Mouse (Mus musculus): ENCODE measurements around the gene Dpm2. TPM values are rescaled to one million over a fixed set of nuclear protein-coding genes. Genes with fewer than 3 reads are reported as not detected.
A peak's percentile ranks its signal among the peaks of the same experiment; 100 is the strongest.

The Dpm2 gene
- polyA plus RNA-seq, 1 experiment = 54.8 TPM

DNA sequence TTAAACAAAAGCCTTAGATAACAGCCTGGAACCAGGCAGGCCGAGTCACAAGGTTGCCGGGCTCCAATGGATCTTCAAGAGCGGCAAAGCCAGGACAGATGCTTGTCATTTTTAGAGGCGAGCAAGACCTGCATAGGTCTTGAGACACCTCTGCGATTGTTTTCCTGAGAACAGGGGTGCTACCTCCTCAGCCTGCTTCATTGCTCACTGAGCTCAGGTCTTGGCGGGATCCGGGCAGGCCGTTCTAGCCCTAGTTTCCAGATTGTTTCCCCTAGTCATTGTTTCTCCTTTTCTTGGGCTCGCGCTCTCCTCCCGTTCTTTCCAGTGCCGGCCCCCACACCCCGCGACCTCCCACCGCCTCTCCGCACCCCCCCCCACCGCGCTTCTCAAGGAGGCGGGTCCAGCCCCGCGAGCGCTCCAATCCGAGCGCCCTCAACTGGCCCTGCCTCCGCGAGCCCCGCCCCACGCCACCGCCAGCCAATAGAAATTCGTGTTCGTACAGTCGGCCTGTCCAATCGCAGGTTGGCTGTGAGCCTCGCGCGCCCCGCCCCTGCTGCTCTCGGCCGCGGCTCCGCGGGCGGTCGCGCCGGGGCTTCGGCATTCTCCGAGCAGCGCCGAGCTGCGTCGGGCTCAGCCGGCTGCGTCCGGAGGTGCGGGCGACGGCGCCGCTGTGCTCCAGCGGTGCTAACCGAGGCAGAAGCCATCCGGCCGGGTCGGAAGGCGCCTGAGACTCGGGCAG, 35.8 kb upstream of the Dpm2 start, which contains the start of gene Fam102a:
Gene Fam102a, plus strand, starts transcription at position 600 of the 739 bp plus-strand sequence.
- Histone ChIP-seq H3K27ac (ENCODE audit: control insufficient read depth, insufficient read depth, low read depth, low read length, poor library complexity) (peak within 1 kb of the TSS; percentile 96), H3K4me1 (ENCODE audit: control insufficient read depth, insufficient read depth, low read length) (peaks cover 5% of the 10 kb centered on the region), H3K4me3 (replicated peaks; ENCODE audit: control insufficient read depth, low read depth, low read length) (peak within 1 kb of the TSS; percentile 76)
- WGBS = under 1% methylated on average over 67 of the region's 67 CpGs
- no peak for TF ChIP-seq CTCF (IDR thresholded peaks at IDR 0.05; ENCODE audit: control insufficient read depth, insufficient read depth, low read length)
- peak; percentile 64; the same call in 1 of the 2 replicates for TF ChIP-seq POLR2A (IDR thresholded peaks at IDR 0.05; ENCODE audit: borderline replicate concordance, control insufficient read depth, low read depth, low read length)

DNA sequence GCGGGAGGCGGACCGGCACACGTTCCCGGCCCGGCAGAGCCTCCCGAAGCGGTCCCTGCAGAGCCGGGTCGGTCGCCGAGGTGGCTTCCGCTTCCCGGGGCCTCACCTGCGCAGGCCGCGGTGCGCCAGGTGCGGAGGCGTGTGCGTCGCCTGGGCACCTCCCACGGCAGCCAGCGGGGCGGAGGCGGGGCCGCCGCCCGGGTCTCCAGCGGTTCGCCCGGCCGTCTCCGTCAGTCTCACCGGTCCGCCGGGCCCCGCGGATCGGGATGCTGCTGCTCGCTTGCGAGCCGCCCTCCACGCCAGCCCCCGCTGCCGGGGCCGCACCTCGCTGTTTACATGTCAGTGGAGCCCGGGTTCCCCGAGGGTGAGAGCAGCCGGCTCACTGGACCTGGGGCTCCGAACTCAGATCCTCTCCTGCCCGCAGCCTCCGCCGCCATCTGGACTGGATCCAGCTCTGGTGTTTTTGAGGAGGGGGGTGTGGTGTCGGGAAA, 35.1 kb upstream of the Dpm2 start:
- Histone ChIP-seq H3K27ac (ENCODE audit: control insufficient read depth, insufficient read depth, low read depth, low read length, poor library complexity) (peak overlapping the region; percentile 96), H3K4me1 (ENCODE audit: control insufficient read depth, insufficient read depth, low read length) (peaks cover 5% of the 10 kb centered on the region), H3K4me3 (replicated peaks; ENCODE audit: control insufficient read depth, low read depth, low read length) (peak overlapping the region; percentile 76)
- under 1% methylated on average over 56 of the region's 56 CpGs for WGBS
- TF ChIP-seq POLR2A (IDR thresholded peaks at IDR 0.05; ENCODE audit: borderline replicate concordance, control insufficient read depth, low read depth, low read length) (no peak), CTCF (IDR thresholded peaks at IDR 0.05; ENCODE audit: control insufficient read depth, insufficient read depth, low read length) (no peak)

DNA sequence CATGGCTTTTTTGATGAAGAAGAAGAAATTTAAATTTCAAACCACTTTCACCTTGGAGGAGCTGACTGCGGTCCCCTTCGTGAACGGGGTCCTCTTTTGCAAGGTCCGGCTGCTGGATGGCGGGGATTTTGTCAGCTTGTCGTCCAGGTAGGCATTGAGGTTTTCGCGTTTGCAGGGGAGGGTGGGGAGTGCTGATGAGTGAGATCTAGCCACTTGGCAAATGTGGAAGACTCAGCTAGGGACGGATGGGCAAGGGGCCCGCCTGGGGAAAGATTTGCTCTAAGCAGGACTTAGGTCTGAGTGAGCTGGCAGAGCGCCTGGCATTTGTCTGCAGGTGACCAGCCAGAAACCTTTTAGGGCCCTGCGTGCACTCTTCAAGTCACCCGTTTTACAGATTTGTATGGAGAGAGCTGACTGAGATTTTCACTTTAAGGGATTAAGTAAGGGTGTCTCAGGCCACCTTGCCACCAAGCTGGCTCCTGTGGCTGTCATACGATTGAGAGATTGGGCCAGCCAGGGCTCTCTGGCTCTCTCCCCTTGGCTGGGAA, 34.5 kb upstream of the Dpm2 start:
- peaks cover 5% of the 10 kb centered on the region for H3K4me1 ChIP-seq (ENCODE audit: control insufficient read depth, insufficient read depth, low read length)
- 3% methylated on average over 14 of the region's 14 CpGs for WGBS
- TF ChIP-seq POLR2A (IDR thresholded peaks at IDR 0.05; ENCODE audit: borderline replicate concordance, control insufficient read depth, low read depth, low read length) (no peak), CTCF (IDR thresholded peaks at IDR 0.05; ENCODE audit: control insufficient read depth, insufficient read depth, low read length) (no peak)
- H3K27ac ChIP-seq (ENCODE audit: control insufficient read depth, insufficient read depth, low read depth, low read length, poor library complexity) = peak overlapping the region; percentile 96
- H3K4me3 ChIP-seq (replicated peaks; ENCODE audit: control insufficient read depth, low read depth, low read length) = peak overlapping the region; percentile 69

DNA sequence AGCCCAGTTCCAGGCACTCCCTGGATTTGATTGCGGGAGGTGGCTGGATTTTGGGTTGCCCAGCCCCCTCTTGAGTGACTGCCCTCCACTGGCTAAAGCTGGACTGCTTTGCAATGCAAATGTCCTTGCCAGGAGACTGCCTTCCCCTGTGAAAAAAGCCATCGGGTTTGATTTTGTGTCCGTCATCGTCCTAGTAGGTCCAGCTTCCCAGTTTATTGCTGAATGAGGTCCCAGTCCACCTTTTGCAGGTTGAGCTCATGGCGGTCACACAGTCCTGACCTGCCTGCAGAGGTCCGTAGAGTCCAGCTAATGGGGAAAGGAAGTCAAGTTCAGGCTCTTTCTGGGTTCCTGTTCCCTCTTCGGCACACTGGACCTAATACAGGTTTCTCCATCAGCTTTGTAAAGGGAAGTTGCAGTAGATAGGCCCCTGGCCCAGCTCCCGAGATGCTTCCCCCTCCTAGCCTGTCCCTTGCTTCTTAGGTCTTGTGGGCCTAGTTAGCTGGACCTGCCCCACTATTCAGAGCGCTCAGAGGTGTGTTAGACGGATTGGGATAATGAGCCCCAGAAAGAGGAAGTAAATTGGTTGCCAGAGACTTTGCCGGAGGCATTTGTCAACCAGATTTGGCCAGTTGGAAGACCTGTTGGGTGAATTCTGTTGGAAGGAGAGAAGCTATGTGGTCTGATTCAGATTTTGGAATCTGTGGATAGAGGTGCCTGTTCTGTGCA, 33.9 kb upstream of the Dpm2 start:
- H3K4me3 ChIP-seq (replicated peaks; ENCODE audit: control insufficient read depth, low read depth, low read length) = peak overlapping the region; percentile 69
- TF ChIP-seq POLR2A (IDR thresholded peaks at IDR 0.05; ENCODE audit: borderline replicate concordance, control insufficient read depth, low read depth, low read length) = no peak
- peak; percentile 59 for TF ChIP-seq CTCF (IDR thresholded peaks at IDR 0.05; ENCODE audit: control insufficient read depth, insufficient read depth, low read length)
- H3K27ac ChIP-seq (ENCODE audit: control insufficient read depth, insufficient read depth, low read depth, low read length, poor library complexity) = peak overlapping the region; percentile 96
- peaks cover 5% of the 10 kb centered on the region for H3K4me1 ChIP-seq (ENCODE audit: control insufficient read depth, insufficient read depth, low read length)
- WGBS = 1% methylated on average over 11 of the region's 11 CpGs

DNA sequence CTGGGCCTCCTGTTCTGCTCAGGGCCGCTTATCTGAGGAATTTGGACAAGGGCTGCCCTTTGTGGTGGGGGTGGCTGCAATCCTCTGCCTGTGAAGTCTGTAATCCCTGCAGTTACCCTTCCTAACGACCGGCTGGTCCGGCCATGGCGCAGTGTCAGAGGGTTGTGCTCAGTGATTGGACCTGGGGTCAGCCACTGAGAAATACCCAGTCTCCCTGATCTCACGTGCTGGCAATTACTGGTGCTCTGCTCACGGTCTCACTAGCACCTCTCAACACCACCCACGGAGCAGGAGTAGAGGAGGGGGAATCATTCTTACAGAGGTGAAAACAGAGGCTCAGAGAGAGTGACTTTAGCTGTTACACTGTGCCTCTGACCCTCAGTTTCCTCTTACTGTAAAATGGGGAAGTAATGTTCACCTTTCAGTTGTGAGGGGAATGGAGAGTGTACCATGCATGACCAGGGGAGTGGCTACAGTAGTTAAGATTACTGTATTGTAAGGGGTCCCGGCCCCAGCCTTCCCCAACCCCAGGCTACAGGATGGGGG, 33.2 kb upstream of the Dpm2 start:
- peak overlapping the region; percentile 96 for H3K27ac ChIP-seq (ENCODE audit: control insufficient read depth, insufficient read depth, low read depth, low read length, poor library complexity)
- no peak for TF ChIP-seq CTCF (IDR thresholded peaks at IDR 0.05; ENCODE audit: control insufficient read depth, insufficient read depth, low read length)
- no peak for TF ChIP-seq POLR2A (IDR thresholded peaks at IDR 0.05; ENCODE audit: borderline replicate concordance, control insufficient read depth, low read depth, low read length)
- WGBS = 3% methylated on average over 9 of the region's 9 CpGs
- H3K4me3 ChIP-seq (replicated peaks; ENCODE audit: control insufficient read depth, low read depth, low read length) = peak overlapping the region; percentile 69
- H3K4me1 ChIP-seq (ENCODE audit: control insufficient read depth, insufficient read depth, low read length) = peaks cover 5% of the 10 kb centered on the region

DNA sequence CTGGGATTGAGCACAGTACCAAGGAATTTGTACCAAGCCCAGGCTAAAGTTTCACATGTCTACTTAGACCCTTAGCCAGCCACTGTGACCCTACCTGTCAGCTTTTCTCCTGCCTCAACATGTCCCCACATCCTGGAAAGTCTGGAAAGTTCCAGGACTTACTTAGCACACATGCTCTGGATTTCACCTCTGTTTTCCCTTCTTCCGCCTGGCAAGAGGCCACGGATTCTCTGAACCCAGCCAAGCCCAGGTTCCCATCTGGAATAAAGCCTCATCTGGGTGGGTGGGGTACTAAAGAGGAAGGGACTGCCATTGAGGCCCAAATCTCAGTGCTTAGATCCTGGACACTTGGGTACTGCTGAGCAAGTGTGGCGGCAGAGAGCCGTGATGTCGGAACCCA, 32.7 kb upstream of the Dpm2 start:
- H3K4me3 ChIP-seq (replicated peaks; ENCODE audit: control insufficient read depth, low read depth, low read length) = no peak overlapping the region
- 89% methylated on average over 5 of the region's 5 CpGs for WGBS
- H3K27ac ChIP-seq (ENCODE audit: control insufficient read depth, insufficient read depth, low read depth, low read length, poor library complexity) = no peak overlapping the region
- TF ChIP-seq CTCF (IDR thresholded peaks at IDR 0.05; ENCODE audit: control insufficient read depth, insufficient read depth, low read length) (no peak), POLR2A (IDR thresholded peaks at IDR 0.05; ENCODE audit: borderline replicate concordance, control insufficient read depth, low read depth, low read length) (no peak)
- peaks cover 5% of the 10 kb centered on the region for H3K4me1 ChIP-seq (ENCODE audit: control insufficient read depth, insufficient read depth, low read length)

DNA sequence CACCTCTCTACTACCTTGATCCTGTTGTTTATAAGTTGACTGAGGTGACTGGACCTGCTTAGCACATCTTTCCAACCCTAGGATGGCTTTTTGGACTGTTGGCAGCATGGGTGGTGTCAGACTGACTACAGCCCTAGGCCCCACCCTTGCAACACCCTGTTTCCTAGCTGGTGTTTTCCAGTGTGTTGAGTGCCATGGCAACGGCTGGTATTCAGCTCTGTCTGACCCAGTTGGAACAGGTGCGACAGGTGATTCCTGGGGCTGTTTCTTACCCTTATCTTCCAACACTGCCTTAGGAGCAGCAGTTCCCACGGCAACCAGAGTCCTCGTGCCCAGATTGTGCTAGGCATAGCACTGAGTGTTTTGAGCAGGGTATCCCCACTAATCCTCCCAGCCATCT, 32.2 kb upstream of the Dpm2 start:
- TF ChIP-seq CTCF (IDR thresholded peaks at IDR 0.05; ENCODE audit: control insufficient read depth, insufficient read depth, low read length) (no peak), POLR2A (IDR thresholded peaks at IDR 0.05; ENCODE audit: borderline replicate concordance, control insufficient read depth, low read depth, low read length) (no peak)
- Histone ChIP-seq H3K27ac (ENCODE audit: control insufficient read depth, insufficient read depth, low read depth, low read length, poor library complexity) (no peak overlapping the region), H3K4me3 (replicated peaks; ENCODE audit: control insufficient read depth, low read depth, low read length) (no peak overlapping the region), H3K4me1 (ENCODE audit: control insufficient read depth, insufficient read depth, low read length) (peaks cover 5% of the 10 kb centered on the region)
- 72% methylated on average over 4 of the region's 4 CpGs for WGBS

Measured in bone marrow, adult 2 months (tissue).